Mouse (Mus musculus): ENCODE results near the gene Rnf25. TPM values are rescaled to one million over a fixed set of nuclear protein-coding genes. Genes with fewer than 3 reads are reported as not detected.

The Rnf25 gene
- polyA plus RNA-seq, 1 experiment from 2014 or later = 33.7 TPM

- Histone ChIP-seq H3K9me3 (replicated peaks) (no peaks in the 10 kb centered on the region), H3K4me3 (no peak overlapping the region), H3K27me3 (ENCODE audit: low read depth, poor library complexity, severe bottlenecking) (no peaks in the 10 kb centered on the region), H3K4me1 (peaks cover 28% of the 10 kb centered on the region), H3K36me3 (peaks cover 47% of the 10 kb centered on the region), H3K27ac (replicated peaks) (no peak overlapping the region)
- 95% methylated on average over 3 of the region's 3 CpGs for WGBS
- no peak for DNase-seq (ENCODE audit: low spot score)
Measured at GRCm38 (mm10) chr1:74584616-74585398, 16.4 kb downstream of the Rnf25 start.

GRCm38 (mm10) chr1:74582621-74583020 lies 18.6 kb downstream of the Rnf25 start:
- 77% methylated on average over 3 of the region's 3 CpGs for WGBS
- no peak for DNase-seq (ENCODE audit: low spot score)
- Histone ChIP-seq H3K4me1 (peaks cover 18% of the 10 kb centered on the region), H3K27me3 (ENCODE audit: low read depth, poor library complexity, severe bottlenecking) (no peaks in the 10 kb centered on the region), H3K4me3 (no peak overlapping the region), H3K36me3 (peaks cover 66% of the 10 kb centered on the region), H3K27ac (replicated peaks) (no peak overlapping the region), H3K9me3 (replicated peaks) (no peaks in the 10 kb centered on the region)

DNA sequence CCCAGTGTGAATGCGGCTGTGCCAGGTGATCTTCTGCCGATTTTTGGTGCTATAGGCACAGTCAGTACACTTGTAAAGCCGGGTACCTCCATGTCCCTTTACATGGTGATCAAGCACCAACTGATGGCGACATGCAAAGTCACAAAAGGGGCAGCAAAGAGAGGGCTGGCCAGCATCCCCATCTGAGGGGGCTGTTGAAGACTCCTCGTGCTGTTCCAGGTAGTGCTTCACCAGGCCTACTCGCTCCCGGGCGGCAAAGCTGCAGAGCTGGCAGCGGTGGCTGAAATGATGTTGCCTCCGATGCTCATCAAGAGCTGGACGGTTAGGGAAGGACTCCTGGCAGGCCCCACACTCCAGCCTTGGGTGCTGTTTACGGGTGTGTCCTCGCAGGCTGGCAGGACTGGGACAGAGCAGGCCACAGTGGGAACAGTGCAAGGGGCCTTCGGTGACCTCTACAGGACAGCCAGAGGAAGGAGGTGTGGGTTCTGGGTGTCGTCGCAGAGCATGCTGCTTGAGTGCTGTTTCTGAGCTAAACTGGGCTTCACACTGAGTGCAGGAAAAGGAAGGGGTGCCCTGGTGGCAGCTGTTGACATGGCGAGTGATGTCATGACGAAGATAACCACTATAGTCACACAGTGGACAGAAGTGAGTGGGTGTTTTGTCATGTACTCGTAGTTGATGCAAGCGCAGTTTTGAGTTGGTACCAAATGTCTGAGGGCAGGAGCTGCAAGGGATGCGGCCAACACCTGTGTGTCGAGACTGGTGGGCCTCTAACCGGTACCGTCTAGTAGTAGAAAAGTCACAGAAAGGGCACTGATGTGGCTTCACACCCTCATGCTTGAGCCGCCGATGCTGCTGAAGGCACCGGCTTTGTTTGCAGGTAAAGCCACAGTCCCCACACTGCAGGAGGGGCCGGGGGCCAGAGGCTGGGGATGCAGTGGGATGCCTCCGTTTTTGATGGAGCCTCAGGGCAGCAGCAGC lies 31.2 kb downstream of the Rnf25 start:
- H3K4me1 ChIP-seq = no peaks in the 10 kb centered on the region
- H3K4me3 ChIP-seq = no peak overlapping the region
- H3K9me3 ChIP-seq (replicated peaks) = no peaks in the 10 kb centered on the region
- DNase-seq (ENCODE audit: low spot score) = no peak
- no peaks in the 10 kb centered on the region for H3K27me3 ChIP-seq (ENCODE audit: low read depth, poor library complexity, severe bottlenecking)
- no peak overlapping the region for H3K27ac ChIP-seq (replicated peaks)
- 94% methylated on average over 29 of the region's 29 CpGs for WGBS
- peaks cover 100% of the 10 kb centered on the region for H3K36me3 ChIP-seq

GRCm38 (mm10) chr1:74565834-74566233 lies 35.4 kb downstream of the Rnf25 start:
- no peaks in the 10 kb centered on the region for H3K9me3 ChIP-seq (replicated peaks)
- no peak overlapping the region for H3K27ac ChIP-seq (replicated peaks)
- no peaks in the 10 kb centered on the region for H3K4me1 ChIP-seq
- no peak for DNase-seq (ENCODE audit: low spot score)
- H3K4me3 ChIP-seq = no peak overlapping the region
- H3K36me3 ChIP-seq = peaks cover 81% of the 10 kb centered on the region
- H3K27me3 ChIP-seq (ENCODE audit: low read depth, poor library complexity, severe bottlenecking) = no peaks in the 10 kb centered on the region
- WGBS = 68% methylated on average over 6 of the region's 6 CpGs

DNA sequence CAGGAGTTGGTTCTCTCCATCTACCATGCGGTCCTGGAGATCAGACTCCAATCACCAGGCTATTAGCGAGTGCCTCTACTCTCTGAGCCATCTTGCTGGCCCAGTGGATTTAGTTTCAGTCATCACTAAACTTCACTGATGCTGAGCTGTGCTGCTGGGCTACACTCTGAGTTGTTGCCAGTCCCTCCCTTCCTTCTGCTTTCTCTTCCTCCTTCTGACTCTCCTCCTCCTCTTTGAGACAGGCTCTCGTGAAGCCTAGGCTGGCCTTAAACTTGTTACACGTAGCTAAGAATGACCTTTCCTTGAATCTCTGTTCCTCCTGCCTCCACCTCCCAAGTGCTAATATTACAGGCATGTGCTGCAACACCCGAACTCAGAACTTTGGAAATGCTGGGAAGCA lies 42.1 kb downstream of the Rnf25 start:
- WGBS = 88% methylated on average over 5 of the region's 5 CpGs
- no peak for DNase-seq (ENCODE audit: low spot score)

DNA sequence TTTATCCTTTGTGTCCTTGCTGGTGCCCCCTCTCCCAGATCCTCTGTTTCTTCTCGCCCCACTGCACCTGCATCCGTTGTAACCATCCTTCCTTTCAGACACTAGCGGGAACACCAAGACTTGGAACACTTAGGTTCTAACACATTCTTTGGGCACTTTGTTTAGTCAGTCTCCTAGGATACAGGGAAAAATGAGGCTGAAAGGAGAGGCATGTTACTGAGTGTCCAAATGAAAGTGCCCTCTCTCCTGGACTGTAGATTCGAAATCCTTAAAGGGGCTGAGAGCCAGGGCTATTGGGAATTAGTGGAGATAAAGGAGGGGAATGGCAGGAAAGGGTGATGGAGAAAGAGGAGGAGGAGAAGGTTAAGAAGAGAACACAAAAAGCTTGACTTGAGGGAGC lies 57.0 kb downstream of the Rnf25 start, which contains the start of gene Usp37:
Gene Usp37, minus strand, starts transcription at position 101 of the 400 bp plus-strand sequence.
- Histone ChIP-seq H3K27me3 (ENCODE audit: low read depth, poor library complexity, severe bottlenecking) (no peaks in the 10 kb centered on the region), H3K27ac (replicated peaks) (peak within 1 kb of the TSS; percentile 23), H3K4me1 (peaks cover 27% of the 10 kb centered on the region), H3K36me3 (no peaks in the 10 kb centered on the region), H3K9me3 (replicated peaks) (no peaks in the 10 kb centered on the region), H3K4me3 (no peak within 1 kb of the TSS)
- no peak for DNase-seq (ENCODE audit: low spot score)
- 32% methylated on average over 4 of the region's 4 CpGs for WGBS

More for the DNA sequence above, 42.1 kb downstream of the Rnf25 start:
- Histone ChIP-seq H3K27ac (replicated peaks) (no peak overlapping the region), H3K9me3 (replicated peaks) (no peaks in the 10 kb centered on the region), H3K36me3 (peaks cover 13% of the 10 kb centered on the region), H3K4me3 (no peak overlapping the region), H3K4me1 (no peaks in the 10 kb centered on the region), H3K27me3 (ENCODE audit: low read depth, poor library complexity, severe bottlenecking) (no peaks in the 10 kb centered on the region)

Small RNAs within 50 kb of the gene (microRNA-seq; reads per million reads assigned to microRNA genes)
- gene Gm25035 = not detected

Other genes starting within 250 kb of the Rnf25 start
- gene Catip, start 239.3 kb downstream of the Rnf25 start, polyA plus RNA-seq (2016; fragmentation: Nextera tagmentation; extraction: Ambion mirVana) = 0.12 and 0.22 TPM in 2 replicates
- 1.4 and 2.2 TPM in 2 replicates for gene Slc11a1, start 226.2 kb downstream of the Rnf25 start, polyA plus RNA-seq (2016; fragmentation: Nextera tagmentation; extraction: Ambion mirVana)
- 31.8 and 34.4 TPM in 2 replicates for gene Ctdsp1, start 209.9 kb downstream of the Rnf25 start, polyA plus RNA-seq (2016; fragmentation: Nextera tagmentation; extraction: Ambion mirVana)
- gene Vil1, start 192.0 kb downstream of the Rnf25 start, polyA plus RNA-seq (2016; fragmentation: Nextera tagmentation; extraction: Ambion mirVana) = 0.15 and 0.25 TPM in 2 replicates
- 103 and 104 TPM in 2 replicates for gene Cnot9, start 95.3 kb downstream of the Rnf25 start, polyA plus RNA-seq (2016; fragmentation: Nextera tagmentation; extraction: Ambion mirVana)
- gene Plcd4, start 58.5 kb downstream of the Rnf25 start, polyA plus RNA-seq (2016; fragmentation: Nextera tagmentation; extraction: Ambion mirVana) = 2.0 and 2.8 TPM in 2 replicates
- gene Usp37, start 57.1 kb downstream of the Rnf25 start, polyA plus RNA-seq (2016; fragmentation: Nextera tagmentation; extraction: Ambion mirVana) = 50.1 and 51.5 TPM in 2 replicates
- gene Zfp142, start 13.2 kb downstream of the Rnf25 start, polyA plus RNA-seq (2016; fragmentation: Nextera tagmentation; extraction: Ambion mirVana) = 9.3 and 10.0 TPM in 2 replicates
- gene Bcs1l, start 13.1 kb downstream of the Rnf25 start, polyA plus RNA-seq (2016; fragmentation: Nextera tagmentation; extraction: Ambion mirVana) = 18.9 and 20.2 TPM in 2 replicates
- gene Stk36, start within 50 bp of the Rnf25 start, polyA plus RNA-seq (2016; fragmentation: Nextera tagmentation; extraction: Ambion mirVana) = 13.8 and 17.3 TPM in 2 replicates
- 42.6 and 43.6 TPM in 2 replicates for gene Ttll4, start 60.3 kb upstream of the Rnf25 start, polyA plus RNA-seq (2016; fragmentation: Nextera tagmentation; extraction: Ambion mirVana)
- 6.7 and 6.9 TPM in 2 replicates for gene Cyp27a1, start 112.2 kb upstream of the Rnf25 start, polyA plus RNA-seq (2016; fragmentation: Nextera tagmentation; extraction: Ambion mirVana)
- gene Prkag3, start 147.8 kb upstream of the Rnf25 start, polyA plus RNA-seq (2016; fragmentation: Nextera tagmentation; extraction: Ambion mirVana) = not detected in 2 replicates
- 8.7 and 11.0 TPM in 2 replicates for gene Wnt6, start 170.5 kb upstream of the Rnf25 start, polyA plus RNA-seq (2016; fragmentation: Nextera tagmentation; extraction: Ambion mirVana)
- 0.85 and 1.3 TPM in 2 replicates for gene Wnt10a, start 190.1 kb upstream of the Rnf25 start, polyA plus RNA-seq (2016; fragmentation: Nextera tagmentation; extraction: Ambion mirVana)